Mouse (Mus musculus): ENCODE data around the gene Polr2e.

Gene Polr2e

GRCm38 (mm10) chr10:79988506-79989271 is 50.9 kb downstream of the Polr2e start, which contains the start of gene Cnn2:
Cnn2 (plus strand) TSS chr10:79988584.
- peak; percentile 86 for DNase-seq (ENCODE audit: inconsistent ontology term)

DNA sequence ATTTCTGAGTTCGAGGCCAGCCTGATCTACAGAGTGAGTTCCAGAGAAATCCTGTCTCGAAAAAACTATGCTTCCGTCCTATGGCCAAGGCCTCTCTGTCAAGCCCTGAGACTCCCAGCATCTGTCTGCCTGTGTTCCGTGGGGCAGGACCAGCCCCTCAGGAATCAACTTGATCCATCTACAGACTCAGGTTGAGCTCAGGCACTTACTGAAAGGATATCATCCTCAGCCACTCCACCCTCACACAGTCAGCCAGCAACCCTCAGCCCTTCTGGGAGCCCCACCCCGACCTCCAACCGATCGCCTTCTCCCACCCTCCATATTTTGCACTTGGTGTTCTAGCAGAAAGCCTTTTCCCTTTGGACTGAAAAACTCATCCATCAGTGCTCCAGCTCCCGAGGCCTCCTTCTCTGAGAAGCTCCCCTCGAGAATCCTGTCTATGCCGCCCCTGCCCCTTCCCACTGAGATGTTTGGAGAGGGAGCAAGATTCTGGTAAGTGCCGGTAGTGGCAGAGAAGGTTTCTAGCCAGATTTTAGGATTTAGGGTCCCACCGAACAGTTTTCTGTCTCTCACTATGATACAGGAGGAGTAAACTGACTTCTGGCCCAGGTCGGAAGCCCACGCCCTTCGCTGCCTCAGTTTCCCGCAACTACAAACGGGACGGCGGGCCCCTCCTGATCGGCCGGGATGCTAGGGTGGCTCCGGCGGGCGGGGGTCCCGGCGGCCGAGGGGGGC is 51.7 kb downstream of the Polr2e start:
- DNase-seq (ENCODE audit: inconsistent ontology term): no peak

DNA sequence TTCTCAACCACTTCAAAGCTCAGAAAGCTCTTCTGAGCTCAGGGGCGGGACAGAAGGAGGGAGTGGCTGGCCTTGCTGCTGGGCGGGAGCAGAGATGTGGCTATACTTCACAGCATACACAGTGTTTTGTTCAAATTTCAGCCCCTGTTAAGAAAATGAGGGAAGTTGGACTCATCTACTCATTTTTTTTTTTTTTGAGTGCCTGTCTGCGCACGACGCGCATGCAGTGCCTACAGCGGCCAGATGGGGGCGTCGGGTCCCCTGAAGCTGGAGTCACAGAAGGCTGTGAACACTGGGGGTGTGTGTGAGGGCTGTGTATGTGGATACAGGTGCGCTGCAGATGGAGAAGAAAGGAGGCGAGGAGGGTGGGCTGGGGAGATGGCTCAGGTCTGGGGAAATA is 52.6 kb downstream of the Polr2e start:
- DNase-seq (ENCODE audit: inconsistent ontology term): peak; percentile 88

GRCm38 (mm10) chr10:79986232-79986878 is 53.2 kb downstream of the Polr2e start:
- peak; percentile 86 for DNase-seq (ENCODE audit: inconsistent ontology term)

Data from Muller cell, postnatal 12 days (primary cell).